Mouse (Mus musculus) small intestine, adult 2 months (tissue): ENCODE measurements around the gene Fmo5.

Source experiments
- CTCF ChIP-seq: fragments of 200-500 bp; IDR thresholded peaks from 2 replicates; pipeline ENCODE4 v1.5.1; 2012; ENCODE audit warnings: low read depth, mild to moderate bottlenecking, control low read depth, inconsistent platforms, low read length, moderate library complexity, mixed read lengths; ENCODE audit not compliant: insufficient replicate concordance, insufficient read length; ENCODE audit errors: extremely low read depth
- POLR2A ChIP-seq: fragments of 200-500 bp; IDR thresholded peaks from 2 replicates; pipeline ENCODE4 v1.6.1; 2012; ENCODE audit warnings: low read depth, mild to moderate bottlenecking, control low read depth, inconsistent platforms, low read length, moderate library complexity

DNA sequence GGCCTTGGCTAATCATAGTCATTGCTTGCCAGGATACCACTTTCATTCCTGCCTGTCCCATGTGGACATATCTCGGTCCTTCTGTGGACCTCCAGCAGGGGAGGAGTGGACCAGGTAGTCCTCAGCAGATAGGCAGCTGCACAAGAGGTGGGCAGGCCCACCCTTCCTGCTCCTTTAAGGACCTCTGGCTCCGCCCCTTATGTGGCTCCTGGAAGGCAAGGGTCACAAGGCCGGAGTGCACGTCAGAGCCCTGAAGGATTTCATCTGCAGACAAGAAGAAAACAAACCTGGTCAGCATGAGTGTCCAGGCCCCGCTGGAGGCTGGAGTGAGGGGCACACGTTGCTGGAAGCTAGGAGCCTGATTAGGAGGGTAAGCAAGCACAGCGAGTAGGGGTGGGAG, 62.0 kb downstream of the Fmo5 start:
- TF ChIP-seq POLR2A (no peak), CTCF (no peak)
